Mouse (Mus musculus) ES-E14 (cell line): ENCODE measurements at regions not wholly inside any gene's neighbourhood (a gene's known extent, or its start where the extent isn't known, plus 50 kb on each side); places are given as distances from the start of the nearest gene placed in this dataset.

ENCODE experiments used
- DNase-seq: peaks from one replicate; pipeline ENCODE4 v3.0.0-alpha.2; 2013; ENCODE audit warnings: low read depth, low spot score
- H3K27ac ChIP-seq: 2 replicates; pipeline ENCODE4 v1.5.1; 2012; ENCODE audit warnings: low read depth, mild to moderate bottlenecking, low read length, moderate library complexity, mixed read lengths; ENCODE audit not compliant: poor library complexity, insufficient read depth, severe bottlenecking
- H3K36me3 ChIP-seq: 2 replicates; pipeline ENCODE4 v1.6.1; 2012; ENCODE audit warnings: mild to moderate bottlenecking, low read length, moderate library complexity, mixed read lengths; ENCODE audit not compliant: control insufficient read depth, poor library complexity, insufficient read depth, severe bottlenecking
- H3K4me1 ChIP-seq, 2 experiments: fragments of 150-350 bp in 1 of 2; sonication (generic) in 1 of 2; 2 replicates each; pipeline ENCODE4 v1.6.1; 2012; ENCODE audit warnings: low read length in 2 of 2, mild to moderate bottlenecking in 1 of 2, mixed read lengths in 1 of 2; ENCODE audit not compliant: control insufficient read depth in 2 of 2, insufficient read depth in 2 of 2, poor library complexity in 1 of 2
- H3K4me3 ChIP-seq, 2 experiments: fragments of 150-350 bp in 1 of 2; sonication (generic) in 1 of 2; 2 replicates each; pipeline ENCODE4 v1.5.1; 2012; ENCODE audit warnings: low read length in 2 of 2, low read depth in 1 of 2, mild to moderate bottlenecking in 1 of 2, mixed read lengths in 1 of 2; ENCODE audit not compliant: insufficient read depth in 1 of 2, poor library complexity in 1 of 2, severe bottlenecking in 1 of 2
- H3K9ac ChIP-seq: 2 replicates; pipeline ENCODE4 v1.6.1; 2012; ENCODE audit warnings: low read depth, mild to moderate bottlenecking, low read length, mixed read lengths; ENCODE audit not compliant: poor library complexity, insufficient read depth, severe bottlenecking
- H3K9me3 ChIP-seq: fragments of 150-350 bp; sonication (generic); 2 replicates; pipeline ENCODE4 v1.6.1; 2012; ENCODE audit warnings: low read depth, mild to moderate bottlenecking, low read length; ENCODE audit not compliant: control insufficient read depth, insufficient read depth
- CHD2 ChIP-seq: IDR thresholded peaks from 2 replicates; pipeline ENCODE4 v1.6.1; 2014; ENCODE audit warnings: mild to moderate bottlenecking, low read depth, low read length, inconsistent platforms
- HCFC1 ChIP-seq: IDR thresholded peaks from 2 replicates; pipeline ENCODE4 v1.6.1; 2012; ENCODE audit warnings: low read length, inconsistent platforms, borderline replicate concordance; ENCODE audit not compliant: insufficient read depth
- MAFK ChIP-seq: IDR thresholded peaks from 2 replicates; pipeline ENCODE4 v1.6.1; 2014; ENCODE audit warnings: mild to moderate bottlenecking, low read depth, low read length, inconsistent platforms; ENCODE audit not compliant: insufficient read depth
- ZC3H11A ChIP-seq: IDR thresholded peaks from 2 replicates; pipeline ENCODE4 v1.6.1; 2012; ENCODE audit warnings: low read depth, mild to moderate bottlenecking, inconsistent platforms, low read length, borderline replicate concordance
- ZNF384 ChIP-seq: IDR thresholded peaks from 2 replicates; pipeline ENCODE4 v1.6.1; 2012; ENCODE audit warnings: low read depth, low read length, inconsistent platforms
- in situ Hi-C, 2 experiments: fragments of 600-800 bp; cut with MboI; formaldehyde crosslinking; loops; one replicate each; pipeline ENCODE4 v1.15.1; 2025; ENCODE audit warnings: low sequenced_read_pairs in 2 of 2, inconsistent platforms in 1 of 2; ENCODE audit not compliant: unreplicated experiment in 2 of 2

DNA sequence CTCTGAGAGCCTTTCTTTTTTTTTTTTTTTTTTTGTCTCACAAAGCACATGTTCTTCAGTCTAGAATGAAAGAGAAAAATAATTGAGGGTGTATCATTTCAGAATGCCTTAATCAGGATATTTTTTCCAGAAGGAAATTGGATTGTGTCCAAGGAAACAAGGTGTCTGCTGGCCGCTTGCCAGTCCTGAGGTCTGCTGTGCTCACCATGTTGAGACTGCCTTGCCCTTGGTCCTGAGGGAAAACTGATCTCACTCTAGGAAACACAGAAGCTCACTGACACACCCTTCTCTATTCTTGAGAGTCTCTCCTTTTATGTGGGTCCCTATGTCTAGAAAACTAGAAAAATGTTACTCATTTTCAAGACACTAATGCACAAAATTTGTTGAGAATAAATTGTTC, 1321.4 kb downstream of the Zfp704 start:
- in situ Hi-C loops = no loop called here
- no peak for TF ChIP-seq ZC3H11A
- TF ChIP-seq HCFC1 = no peak
- no peak for TF ChIP-seq CHD2
- TF ChIP-seq ZNF384 = no peak
- no peak for TF ChIP-seq MAFK
- H3K36me3 ChIP-seq = no peaks in the 10 kb centered on the region
- H3K27ac ChIP-seq = no peak overlapping the region
- no peaks in the 10 kb centered on the region for H3K4me1 ChIP-seq
- no peak overlapping the region for H3K4me3 ChIP-seq
- DNase-seq = no peak
- no peaks in the 10 kb centered on the region for H3K9me3 ChIP-seq
- H3K9ac ChIP-seq = no peak overlapping the region

DNA sequence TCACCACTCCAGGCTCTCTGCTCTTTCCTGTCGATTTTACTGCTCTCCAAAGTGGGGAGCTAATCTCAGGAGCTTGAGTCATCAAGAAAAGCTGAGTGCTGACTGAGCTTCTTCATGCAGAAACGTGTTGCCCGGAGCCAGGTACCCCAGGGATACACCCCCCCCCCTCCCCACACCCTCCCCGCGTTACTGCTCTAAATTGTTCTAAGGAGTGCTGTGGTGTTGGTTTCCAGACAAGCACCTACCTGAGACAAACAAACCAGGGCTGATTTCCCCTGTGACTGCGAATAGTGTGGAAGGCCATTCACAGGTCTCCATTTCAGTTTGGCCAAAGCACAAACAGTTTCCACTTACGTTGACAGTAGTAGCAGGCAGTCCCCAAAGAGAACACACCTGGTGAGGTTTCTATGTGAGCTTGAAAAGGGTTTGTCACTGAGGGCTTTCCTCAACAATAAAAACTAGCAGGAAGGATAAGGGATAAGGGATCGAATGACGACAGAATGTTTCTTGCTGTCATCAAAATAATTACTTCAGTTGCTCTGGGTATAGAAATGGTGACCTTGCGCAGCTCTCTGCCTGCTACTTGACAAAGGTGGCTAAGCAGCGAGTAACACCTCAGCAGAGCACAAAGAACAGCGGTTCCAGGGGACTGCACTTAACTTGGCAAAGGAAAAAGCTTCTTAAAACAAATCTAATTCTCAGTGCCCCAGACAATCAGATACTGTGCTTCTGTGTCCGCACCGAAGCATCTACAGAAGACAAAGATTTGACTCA, 1325.0 kb downstream of the Zfp704 start:
- no peak for TF ChIP-seq ZC3H11A
- no peak for TF ChIP-seq MAFK
- TF ChIP-seq HCFC1 = no peak
- TF ChIP-seq CHD2 = no peak
- no peak for TF ChIP-seq ZNF384
- H3K27ac ChIP-seq = no peak overlapping the region
- H3K9ac ChIP-seq = no peak overlapping the region
- no peaks in the 10 kb centered on the region for H3K9me3 ChIP-seq
- in situ Hi-C loops = no loop called here
- no peak overlapping the region for H3K4me3 ChIP-seq
- DNase-seq = no peak
- H3K36me3 ChIP-seq = no peaks in the 10 kb centered on the region
- H3K4me1 ChIP-seq = no peaks in the 10 kb centered on the region

DNA sequence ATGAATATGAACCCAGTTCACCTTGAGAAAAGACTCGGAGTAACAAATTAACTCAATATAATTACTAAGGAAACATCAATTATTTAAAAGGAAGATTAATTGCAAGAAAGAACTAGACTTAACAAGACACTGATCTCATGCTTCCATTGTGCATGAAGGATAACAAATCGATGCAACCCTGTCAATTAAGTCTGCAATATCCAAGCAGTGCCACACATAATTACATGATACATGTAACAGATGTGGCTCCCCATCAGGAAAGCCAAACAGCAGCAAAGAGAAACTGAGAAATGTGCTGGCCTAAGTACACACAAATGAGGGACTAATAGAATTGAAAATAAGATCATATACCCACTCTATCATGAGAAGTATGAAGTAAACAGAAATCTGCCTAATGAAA, 1327.5 kb downstream of the Zfp704 start:
- TF ChIP-seq ZNF384 (no peak), CHD2 (no peak), HCFC1 (no peak), ZC3H11A (no peak), MAFK (no peak)
- DNase-seq = no peak
- H3K36me3 ChIP-seq = no peaks in the 10 kb centered on the region
- in situ Hi-C loops = no loop called here
- no peaks in the 10 kb centered on the region for H3K4me1 ChIP-seq
- H3K9me3 ChIP-seq = no peaks in the 10 kb centered on the region
- H3K9ac ChIP-seq = no peak overlapping the region
- H3K4me3 ChIP-seq = no peak overlapping the region
- H3K27ac ChIP-seq = no peak overlapping the region

DNA sequence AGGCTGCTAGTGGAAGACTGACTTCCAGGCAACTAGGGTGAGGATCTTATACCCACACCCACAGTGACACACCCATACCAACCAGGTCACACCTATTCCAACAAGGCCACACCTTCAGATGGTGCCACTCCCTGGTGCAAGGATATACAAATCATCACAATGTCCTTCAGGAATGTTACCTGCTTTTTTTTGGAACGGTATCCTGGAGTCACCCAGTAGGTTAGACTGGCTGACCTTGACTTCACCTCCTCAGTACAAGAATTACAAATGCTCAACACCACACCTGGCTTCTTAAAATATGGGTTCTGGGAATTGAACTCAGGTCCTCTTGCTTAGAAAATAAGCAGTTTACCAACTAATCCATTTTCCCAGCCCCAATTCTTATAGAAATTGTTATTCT, 1333.2 kb downstream of the Zfp704 start:
- Histone ChIP-seq H3K4me3 (no peak overlapping the region), H3K36me3 (no peaks in the 10 kb centered on the region), H3K4me1 (no peaks in the 10 kb centered on the region; a peak in 1 of 4 replicates), H3K9me3 (no peaks in the 10 kb centered on the region), H3K9ac (no peak overlapping the region), H3K27ac (no peak overlapping the region)
- no peak for TF ChIP-seq MAFK
- TF ChIP-seq CHD2 = no peak
- TF ChIP-seq ZNF384 = 0 out of 2 replicates have a peak, but pooled peaks have one; percentile 12
- no peak for TF ChIP-seq HCFC1
- no peak for DNase-seq
- in situ Hi-C loops = no loop called here

DNA sequence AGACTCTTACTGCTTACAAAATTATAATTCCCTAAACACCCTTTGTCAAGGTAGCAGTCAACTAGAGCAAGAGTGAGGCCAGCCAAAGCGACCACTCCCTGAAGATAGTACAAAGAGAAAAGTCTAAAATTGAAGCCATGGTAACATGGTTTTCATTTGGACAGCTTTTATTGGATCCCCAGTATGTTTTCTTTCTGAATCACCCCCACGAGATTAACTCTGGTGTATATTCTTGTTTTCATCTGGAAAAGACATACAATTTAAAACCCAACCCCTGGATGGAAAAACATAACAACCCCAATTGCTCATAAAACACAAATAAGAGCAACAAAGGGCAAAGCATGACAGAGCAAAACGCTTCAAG, 1339.0 kb downstream of the Zfp704 start:
- TF ChIP-seq ZNF384 (no peak), ZC3H11A (no peak), CHD2 (no peak), MAFK (no peak), HCFC1 (no peak)
- DNase-seq = no peak
- Histone ChIP-seq H3K9me3 (no peaks in the 10 kb centered on the region), H3K4me1 (no peaks in the 10 kb centered on the region; a peak in 1 of 4 replicates), H3K27ac (no peak overlapping the region), H3K4me3 (no peak overlapping the region), H3K36me3 (no peaks in the 10 kb centered on the region), H3K9ac (no peak overlapping the region)
- in situ Hi-C loops = no loop called here
